Mouse (Mus musculus) spleen, postnatal 10 days (tissue): Measurements from ENCODE around the gene Smoc2.
A peak's percentile ranks its signal among the peaks of the same experiment; 100 is the strongest.

Experiments used
- DNase-seq, 2 experiments: peaks; one replicate each; pipeline ENCODE4 v3.0.0; 2021 to 2022; ENCODE audit warnings: low spot score in 2 of 2

The Smoc2 gene

GRCm38 (mm10) chr17:14277310-14277709, 2.0 kb upstream of the Smoc2 start:
- DNase-seq, result no peak

- DNase-seq, result no peak
Measured at GRCm38 (mm10) chr17:14279966-14280300, 627 bp downstream of the Smoc2 start.

DNA sequence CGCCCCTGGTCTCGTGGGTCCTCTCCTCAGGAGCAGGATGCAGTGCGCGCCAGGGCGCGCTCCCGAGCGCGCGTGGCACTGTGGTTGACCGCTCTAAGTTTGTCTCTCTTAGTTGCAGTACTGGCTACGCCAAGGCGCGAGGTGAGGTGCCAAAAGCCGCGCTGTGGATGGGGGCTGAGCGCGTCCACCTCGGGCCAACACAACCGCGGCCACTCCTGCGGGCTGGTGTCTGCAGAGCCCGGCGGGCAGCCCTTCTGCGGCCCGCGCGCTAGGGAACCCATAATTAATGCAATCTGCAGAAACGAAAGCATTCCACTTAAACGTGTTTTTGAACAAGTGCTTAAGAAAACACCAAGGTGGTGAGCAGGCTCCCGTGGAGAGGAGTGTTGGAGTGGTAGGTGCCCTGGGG, 1.1 kb downstream of the Smoc2 start:
- no peak for DNase-seq

DNA sequence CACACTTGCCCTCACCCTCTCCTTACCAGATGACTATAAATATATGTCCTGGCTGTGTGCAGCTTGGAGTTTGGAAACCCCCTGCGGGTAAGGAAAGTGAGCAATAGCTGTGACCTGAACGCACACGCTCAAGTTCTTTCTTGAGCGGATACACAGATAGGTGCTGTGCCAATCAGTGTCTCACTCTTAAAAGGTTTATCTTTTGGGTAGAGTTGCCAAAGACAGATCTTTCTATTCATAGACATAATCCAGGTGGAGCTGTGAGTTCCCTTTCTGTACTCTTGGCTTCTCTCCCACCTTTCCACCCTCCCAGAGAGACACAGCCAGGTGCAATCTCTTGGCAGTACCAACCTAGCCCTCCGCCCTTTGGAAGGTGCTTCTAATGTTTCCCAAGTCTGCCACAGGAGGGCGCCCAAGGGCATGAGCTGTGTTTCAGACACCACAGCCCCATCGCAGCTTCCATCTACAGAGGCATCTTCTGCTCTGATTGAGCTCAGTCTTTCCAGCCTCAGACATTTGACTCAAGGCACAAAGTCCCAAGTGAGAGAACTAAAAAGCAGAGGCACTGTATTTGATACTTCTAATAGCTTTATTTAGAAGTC, 8.8 kb downstream of the Smoc2 start:
- peak; percentile 47 to 77 for DNase-seq

DNA sequence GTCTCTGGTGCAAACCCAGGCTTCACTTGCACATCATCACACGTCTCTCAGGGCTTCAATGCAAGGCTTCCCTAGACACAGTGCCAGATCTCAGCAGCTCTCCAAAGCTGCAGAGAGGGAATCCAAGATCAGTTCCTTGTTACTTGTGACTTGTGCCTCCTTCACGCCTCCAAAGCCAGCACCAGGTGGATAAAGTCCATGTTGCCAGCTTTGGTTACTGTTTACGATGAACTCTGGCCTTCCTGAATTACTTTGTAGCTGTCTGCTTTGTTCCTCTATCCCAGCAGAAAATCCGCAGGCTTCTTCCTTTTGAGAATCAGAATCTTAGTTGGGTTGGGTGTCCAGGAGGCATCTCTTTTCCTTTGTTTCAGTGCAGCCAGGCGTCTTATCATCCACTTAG, 14.3 kb downstream of the Smoc2 start:
- no peak for DNase-seq

- DNase-seq, result no peak
Measured at GRCm38 (mm10) chr17:14295146-14295545, 15.8 kb downstream of the Smoc2 start.

DNA sequence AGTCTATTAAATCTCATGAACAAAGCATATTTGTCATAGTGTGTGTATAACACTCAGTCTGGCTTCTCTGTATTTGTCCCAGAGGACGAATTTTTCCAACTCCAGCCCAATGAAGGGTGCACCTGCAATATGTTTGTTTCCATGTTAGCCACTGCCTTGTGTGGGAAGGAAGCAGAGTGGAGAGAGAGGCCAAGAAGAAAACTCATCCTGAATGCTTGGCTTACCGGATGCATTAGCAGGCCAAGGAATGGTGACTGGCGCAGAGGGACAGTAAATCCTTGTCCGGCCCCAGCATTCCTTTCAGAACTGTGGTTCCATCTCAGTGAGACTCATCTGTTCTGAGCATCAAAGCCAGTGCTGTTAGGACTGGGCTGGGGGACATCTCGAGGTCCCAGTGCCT, 21.1 kb downstream of the Smoc2 start:
- DNase-seq, result no peak

- no peak for DNase-seq
Measured at GRCm38 (mm10) chr17:14301491-14302344, 22.4 kb downstream of the Smoc2 start.

DNA sequence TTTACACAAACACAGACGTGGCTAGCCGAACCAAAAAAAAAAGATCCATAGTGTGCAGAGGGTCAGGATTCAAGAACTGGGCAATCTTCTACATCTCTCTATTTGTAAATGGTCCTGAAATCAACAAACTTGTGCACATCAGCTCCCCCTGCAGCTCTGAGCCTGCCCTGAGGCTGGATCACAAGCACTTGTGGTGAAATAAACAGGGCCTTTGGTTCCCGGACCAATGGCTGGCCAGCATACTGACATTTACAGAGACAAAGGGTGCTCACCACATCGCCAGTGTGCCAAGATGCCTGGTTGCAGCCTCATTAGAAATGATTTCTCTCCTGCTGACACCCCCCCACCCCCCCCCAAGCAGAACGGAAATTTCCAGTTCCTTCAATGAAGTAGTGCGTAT, 23.1 kb downstream of the Smoc2 start:
- no peak for DNase-seq

DNA sequence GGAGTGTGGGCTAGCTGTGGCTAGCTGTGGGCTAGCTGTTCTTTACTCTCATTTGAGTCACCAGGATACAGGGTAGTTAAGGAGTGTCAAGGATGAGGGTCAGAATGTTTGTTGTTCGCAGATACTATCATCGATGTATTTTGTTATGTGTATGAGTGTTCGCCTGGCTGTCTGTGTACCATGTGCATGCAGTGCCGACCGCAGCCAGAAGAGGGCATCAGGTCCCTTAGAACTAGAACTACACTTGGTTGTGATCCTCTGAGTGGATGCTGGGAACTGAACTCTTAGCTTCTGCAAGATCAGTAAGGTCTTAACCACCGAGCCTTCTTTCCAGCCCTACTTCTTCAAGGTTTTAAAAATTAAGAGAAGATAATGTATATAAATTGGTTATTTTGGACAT, 24.4 kb downstream of the Smoc2 start:
- no peak for DNase-seq

DNA sequence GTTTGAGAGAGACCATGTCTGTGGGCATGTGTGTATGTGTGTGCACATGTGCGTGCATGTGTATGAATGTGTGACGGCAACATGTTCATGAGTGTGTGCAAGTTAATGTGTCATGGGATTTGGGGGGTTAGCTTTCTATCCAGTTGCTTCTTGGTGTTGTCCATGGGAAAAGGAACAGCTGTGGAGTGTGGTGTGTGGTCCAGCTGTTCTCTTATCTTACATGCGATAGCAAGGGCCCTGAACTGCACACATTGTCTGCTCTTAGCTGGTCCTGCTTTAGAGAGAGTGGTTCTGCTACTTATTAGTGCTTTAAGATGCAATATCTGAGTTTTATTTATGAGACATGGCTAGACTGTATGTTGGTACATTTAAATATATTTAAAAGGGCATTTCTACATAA, 30.6 kb downstream of the Smoc2 start:
- DNase-seq, result no peak

DNA sequence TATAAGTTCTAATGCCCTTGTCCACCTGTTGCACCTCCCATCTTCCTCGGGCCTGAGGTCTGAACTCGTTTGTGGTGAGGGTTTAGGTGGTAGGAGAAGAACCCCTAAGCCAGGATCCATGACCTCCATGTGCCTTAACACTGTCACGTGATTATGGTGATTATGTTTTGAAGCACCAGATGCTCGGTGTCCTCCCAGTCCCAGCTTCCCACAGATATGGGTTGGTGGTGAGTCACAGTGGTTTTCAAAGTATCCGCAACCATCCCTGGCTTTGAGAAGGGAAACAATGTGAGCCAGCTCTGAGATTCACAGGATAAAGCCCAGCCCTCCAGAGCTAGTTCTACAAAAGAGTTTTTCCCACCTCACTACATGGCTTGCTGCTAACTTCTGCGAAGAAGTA, 33.1 kb downstream of the Smoc2 start:
- DNase-seq, result no peak

DNA sequence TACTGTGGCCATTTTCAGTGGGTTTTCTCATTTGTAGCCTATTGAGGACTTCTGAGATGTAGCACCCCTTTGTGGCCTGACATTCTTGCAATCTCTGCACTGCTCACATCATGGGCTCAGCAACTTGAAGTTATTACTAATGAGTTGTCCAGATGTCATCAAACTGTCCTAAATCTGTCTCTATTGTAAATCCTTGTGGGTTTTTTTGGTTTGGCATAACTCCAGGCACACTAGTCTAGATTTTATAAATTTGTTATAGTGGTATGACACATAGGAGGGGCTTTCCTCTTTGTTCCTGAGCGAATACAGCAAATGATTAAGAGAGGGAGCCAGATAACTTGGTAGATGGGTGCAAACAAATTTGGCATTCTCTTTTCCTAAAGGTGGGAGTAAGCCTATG, 35.0 kb downstream of the Smoc2 start:
- DNase-seq, result no peak

DNA sequence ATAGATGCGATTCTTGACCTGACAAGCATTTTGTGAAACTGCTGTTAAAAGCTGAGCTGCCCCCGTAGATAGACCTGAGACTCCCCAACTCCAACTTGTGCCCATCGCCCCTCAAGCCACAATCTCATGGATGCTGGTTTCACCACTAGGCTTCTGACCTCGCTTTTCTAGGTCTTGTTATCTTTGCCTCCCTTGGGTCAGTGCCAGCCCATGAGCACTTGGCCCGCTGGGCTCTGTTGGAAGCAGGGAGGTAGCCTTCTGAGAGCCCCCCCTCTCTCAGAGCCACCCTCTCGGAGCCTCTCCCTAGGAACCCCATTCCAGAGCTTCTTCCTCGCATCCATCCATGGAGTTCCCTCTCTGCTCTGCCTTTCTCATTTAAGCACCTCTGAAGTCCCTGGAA, 37.2 kb downstream of the Smoc2 start:
- no peak for DNase-seq

- DNase-seq, result no peak
Measured at GRCm38 (mm10) chr17:14317439-14317838, 38.1 kb downstream of the Smoc2 start.

DNA sequence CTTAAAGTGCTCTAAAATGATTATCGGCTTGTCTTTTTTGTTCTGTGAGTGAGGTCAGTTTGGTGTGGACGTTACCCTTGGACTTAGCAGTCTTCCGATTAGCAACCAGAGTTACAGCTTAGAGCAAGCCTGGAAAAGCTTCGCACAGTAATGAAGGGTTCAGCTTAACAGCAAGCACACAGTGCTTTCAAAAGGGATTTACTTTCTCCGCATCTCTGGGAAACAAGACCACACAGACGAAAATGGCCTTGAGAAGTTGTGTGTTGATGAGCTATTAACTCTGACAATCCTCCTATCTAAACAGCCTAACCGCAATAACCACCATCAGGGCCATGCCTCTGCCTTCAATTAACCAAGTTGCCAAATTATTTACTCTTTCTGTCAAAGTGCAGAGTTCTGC, 46.9 kb downstream of the Smoc2 start:
- DNase-seq, result no peak

- no peak for DNase-seq
Measured at GRCm38 (mm10) chr17:14328037-14328436, 48.7 kb downstream of the Smoc2 start.

DNA sequence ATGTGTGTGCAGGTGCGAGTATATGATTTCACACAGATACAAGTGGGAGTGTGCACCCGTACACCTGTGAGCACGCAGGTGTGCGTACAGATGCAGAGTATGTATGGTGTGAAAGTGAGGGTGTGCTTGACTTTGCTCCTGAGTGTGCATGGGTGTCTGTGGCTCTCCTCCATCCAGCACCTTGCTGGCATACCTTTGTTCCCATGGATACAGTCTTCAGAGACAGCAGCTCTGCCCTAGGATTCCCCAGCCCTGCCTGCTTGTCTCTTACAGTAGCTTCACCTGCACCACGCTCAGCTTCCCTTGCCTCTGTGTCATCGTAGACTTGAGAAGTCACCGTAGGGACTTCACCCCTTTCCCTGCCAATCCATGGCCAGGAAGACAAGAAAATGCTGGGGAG, 51.2 kb downstream of the Smoc2 start:
- no peak for DNase-seq

DNA sequence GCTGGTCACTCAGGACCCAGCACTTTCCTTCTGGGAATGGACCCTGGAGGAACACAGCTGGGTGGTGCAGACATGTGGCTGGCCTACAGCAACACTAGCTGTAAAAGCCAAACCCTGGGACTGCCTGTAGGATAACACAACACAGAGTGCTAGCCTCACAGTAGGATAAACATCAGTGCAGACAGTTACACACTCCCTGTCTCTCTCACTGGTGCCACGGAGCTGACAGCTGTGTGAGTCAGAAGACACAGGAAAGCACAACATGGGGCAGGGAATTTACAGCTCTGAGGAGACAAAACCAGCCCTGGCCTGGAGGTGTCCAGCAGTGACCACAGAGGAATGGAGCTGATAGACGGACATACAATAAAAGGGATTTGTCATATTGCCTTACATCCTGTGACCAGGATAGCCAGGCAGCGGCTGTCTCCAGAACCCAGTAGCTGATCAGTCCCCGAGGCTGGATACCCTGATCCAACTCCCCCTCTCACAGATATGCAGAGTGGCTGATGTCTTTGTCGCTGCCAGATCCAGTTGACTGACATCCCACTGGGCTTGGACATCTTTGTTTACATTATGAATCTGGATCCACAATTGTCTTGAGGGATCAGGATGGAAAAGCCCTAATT, 60.7 kb downstream of the Smoc2 start:
- no peak for DNase-seq

GRCm38 (mm10) chr17:14340736-14341135, 61.4 kb downstream of the Smoc2 start:
- no peak for DNase-seq

GRCm38 (mm10) chr17:14342511-14342910, 63.2 kb downstream of the Smoc2 start:
- DNase-seq, result no peak

DNA sequence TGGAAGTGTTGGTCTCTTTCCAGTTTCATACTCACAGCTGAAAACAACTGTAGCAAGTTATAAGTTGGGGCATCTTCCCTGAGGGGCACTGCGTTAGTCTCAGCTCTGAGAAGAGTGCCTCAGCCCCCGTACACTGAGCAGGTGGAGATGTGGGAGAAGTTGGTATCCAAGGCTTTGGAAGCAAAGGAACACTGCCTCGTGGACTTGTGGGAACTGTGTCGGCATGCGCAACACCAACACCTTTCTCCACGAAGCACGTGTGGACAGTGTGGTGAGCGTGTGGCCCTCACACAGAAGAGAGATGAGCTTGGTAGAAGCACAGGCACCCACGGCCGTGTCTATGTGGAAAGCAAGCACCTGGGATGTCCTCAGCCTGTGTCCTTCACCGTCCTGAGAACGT, 64.1 kb downstream of the Smoc2 start:
- DNase-seq, result no peak

DNA sequence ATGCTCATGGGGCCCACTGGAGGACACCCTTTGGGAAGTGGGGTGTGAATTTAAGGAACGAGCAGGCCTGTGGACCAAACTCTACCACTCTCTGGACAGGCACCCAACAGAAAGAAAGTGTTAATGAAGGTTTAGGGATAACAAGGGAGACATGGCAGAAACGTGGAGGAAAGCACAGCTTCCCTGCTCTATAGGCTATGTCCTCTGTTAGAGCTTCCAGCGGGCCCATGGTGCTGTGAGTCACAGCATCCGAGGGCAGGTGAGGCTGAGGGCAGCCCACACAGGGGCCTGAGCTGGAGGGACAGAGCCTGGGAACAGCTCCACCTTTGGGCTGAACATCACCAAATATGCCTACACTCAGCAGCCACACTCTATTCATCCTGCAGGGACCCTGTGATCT, 66.2 kb downstream of the Smoc2 start:
- DNase-seq, result no peak
